Mouse (Mus musculus) heart, adult 2 months (tissue): ENCODE data around the gene Traf3ip1. TPM values are rescaled to one million over a fixed set of nuclear protein-coding genes. Genes with fewer than 3 reads are reported as not detected.
A peak's percentile ranks its signal among the peaks of the same experiment; 100 is the strongest.

Source experiments
- DNase-seq, 2 experiments: peaks; one replicate each; pipeline ENCODE4 v3.0.0; 2021
- H3K27ac ChIP-seq: fragments of 200-600 bp; 2 replicates; pipeline ENCODE4 v1.8.1; 2022
- H3K27me3 ChIP-seq: fragments of 200-500 bp; 2 replicates; pipeline ENCODE4 v1.6.1; 2012; ENCODE audit warnings: mild to moderate bottlenecking, low read length, inconsistent platforms, mixed read lengths; ENCODE audit not compliant: control insufficient read depth, insufficient read depth
- H3K36me3 ChIP-seq: fragments of 200-500 bp; 2 replicates; pipeline ENCODE4 v1.6.1; 2012; ENCODE audit warnings: low read length, inconsistent platforms; ENCODE audit not compliant: control insufficient read depth, insufficient read depth
- H3K4me1 ChIP-seq: fragments of 200-500 bp; 2 replicates; pipeline ENCODE4 v1.6.1; 2011; ENCODE audit warnings: low read length; ENCODE audit not compliant: control insufficient read depth, insufficient read depth
- H3K4me3 ChIP-seq: fragments of 200-600 bp; 2 replicates; pipeline ENCODE4 v1.8.1; 2022
- H3K79me2 ChIP-seq: fragments of 200-500 bp; replicated peaks from 2 replicates; pipeline ENCODE4 v1.6.1; 2012; ENCODE audit warnings: mild to moderate bottlenecking, inconsistent platforms, low read length, moderate library complexity, mixed read lengths; ENCODE audit not compliant: control insufficient read depth, insufficient read depth
- H3K9ac ChIP-seq: fragments of 200-500 bp; 2 replicates; pipeline ENCODE4 v1.6.1; 2012; ENCODE audit warnings: low read depth, mild to moderate bottlenecking, control low read depth, inconsistent platforms, low read length, mixed read lengths
- CTCF ChIP-seq: fragments of 200-600 bp; IDR thresholded peaks from 2 replicates; pipeline ENCODE4 v1.8.1; 2022; ENCODE audit warnings: antibody characterized with exemption, mild to moderate bottlenecking, moderate library complexity
- EP300 ChIP-seq: fragments of 200-500 bp; IDR thresholded peaks from 2 replicates; pipeline ENCODE4 v1.6.1; 2011; ENCODE audit warnings: low read depth, low read length, control low read depth; ENCODE audit not compliant: insufficient read depth
- POLR2A ChIP-seq: fragments of 200-500 bp; IDR thresholded peaks from 2 replicates; pipeline ENCODE4 v1.6.1; 2011; ENCODE audit warnings: mild to moderate bottlenecking, low read depth, low read length, control low read depth; ENCODE audit not compliant: insufficient read depth
- WGBS: fragments of 180-500 bp; shearing (Covaris S2); methylation state at CpG from one replicate; pipeline ENCODE4 v1.1.7; 2018; 5-methylcytosine and 5-hydroxymethylcytosine counted together
- intact Hi-C: fragments of 180-260 bp; cut with DNase I; formaldehyde crosslinking; loops from one replicate; pipeline ENCODE4 v1.15.1; 2025
- polyA plus RNA-seq: library from polyadenylated mRNA; depleted of rRNA; stranded (reverse); fragments of >200 nt; gene quantifications from 2 replicates; pipeline ENCODE4 v1.2.3, GENCODE M21; 2012; rRNA removed
- total RNA-seq, 2 experiments: library from RNA; stranded (reverse); gene quantifications; 2 replicates each; pipeline ENCODE4 v1.2.3; 2021

The Traf3ip1 gene
- total and polyA plus RNA-seq, 3 experiments = 5.0 to 5.1 (median 5.0) TPM

DNA sequence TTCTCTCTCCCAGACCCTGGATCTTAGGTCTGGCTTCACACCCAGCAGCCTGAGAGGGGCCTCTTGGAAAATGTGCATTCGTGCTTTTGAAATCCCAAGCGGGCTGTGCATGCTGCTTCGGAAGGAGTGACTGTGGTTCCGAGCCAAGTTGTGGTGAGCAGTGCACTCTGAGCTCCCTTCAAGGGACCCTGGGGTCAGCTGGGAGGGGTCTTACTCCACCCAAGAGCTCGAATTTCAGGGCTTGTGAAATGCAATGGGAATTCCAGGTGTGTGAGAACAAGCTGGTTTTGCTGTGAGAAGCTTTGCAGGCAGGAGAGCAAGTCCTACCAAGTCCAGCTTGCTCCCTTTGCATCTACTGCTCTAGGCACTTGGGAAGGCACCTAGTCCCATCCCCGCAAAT, 70.2 kb downstream of the Traf3ip1 start:
- TF ChIP-seq POLR2A = no peak
- TF ChIP-seq CTCF = no peak
- 0 out of 2 replicates have a peak, but pooled peaks cover 2% of the 10 kb centered on the region for H3K27me3 ChIP-seq
- WGBS = 46% methylated on average over 6 of the region's 6 CpGs
- intact Hi-C loops = loop anchor here (5.0 kb wide), 1 partner anchor 42 kb away; no protein-coding TSS in a partner anchor
- H3K36me3 ChIP-seq = no peaks in the 10 kb centered on the region
- no peaks in the 10 kb centered on the region for H3K4me1 ChIP-seq
- no peak overlapping the region for H3K27ac ChIP-seq
- no peaks in the 10 kb centered on the region for H3K79me2 ChIP-seq
- H3K9ac ChIP-seq = no peak overlapping the region
- no peak for DNase-seq
- no peak overlapping the region for H3K4me3 ChIP-seq

DNA sequence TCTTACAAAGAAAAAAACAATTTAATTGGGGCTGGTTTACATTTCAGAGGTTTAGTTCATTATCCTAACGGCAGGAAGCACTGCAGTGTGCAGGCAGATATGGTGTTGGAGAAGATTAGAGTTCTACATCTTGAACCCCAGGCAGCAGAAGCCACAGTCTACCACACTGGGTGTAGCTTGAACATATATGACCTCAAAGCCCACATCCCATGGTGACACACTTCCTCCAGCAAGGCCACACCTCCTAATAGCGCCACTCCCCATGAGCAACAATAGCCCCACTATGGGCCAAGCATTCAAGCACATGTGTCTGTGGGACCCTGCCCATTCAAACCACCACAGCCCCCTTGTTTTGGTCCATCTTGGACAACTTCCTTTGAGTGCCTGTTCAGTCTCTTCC, 72.8 kb downstream of the Traf3ip1 start:
- no peak for DNase-seq
- intact Hi-C loops = no loop called here

DNA sequence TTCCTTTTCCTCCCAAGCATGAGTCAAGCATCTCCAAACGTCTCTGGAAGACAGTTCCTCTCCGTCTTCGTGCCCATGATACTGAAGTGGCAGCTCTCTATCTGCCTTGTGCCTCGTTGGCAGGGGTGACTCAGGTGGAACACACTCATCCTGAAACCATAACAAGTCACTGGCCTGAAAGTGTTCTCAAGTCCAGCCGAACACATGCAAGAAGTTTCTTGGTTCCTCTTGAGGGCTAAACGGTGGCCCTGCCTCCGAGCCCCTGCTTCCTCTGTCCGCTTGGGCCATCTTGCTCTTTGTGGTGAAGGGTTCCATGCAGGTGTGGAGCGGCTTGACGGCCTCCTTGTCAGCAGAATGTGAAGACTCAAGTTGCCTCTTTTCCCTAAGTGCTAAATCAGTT, 78.0 kb downstream of the Traf3ip1 start:
- no peak for TF ChIP-seq CTCF
- TF ChIP-seq EP300 = no peak
- no peak for TF ChIP-seq POLR2A

More for the DNA sequence above, 72.8 kb downstream of the Traf3ip1 start:
- no peaks in the 10 kb centered on the region for H3K79me2 ChIP-seq
- H3K4me3 ChIP-seq = no peak overlapping the region
- H3K27ac ChIP-seq = no peak overlapping the region
- no peak overlapping the region for H3K9ac ChIP-seq
- 72% methylated on average over 2 of the region's 2 CpGs for WGBS
- no peaks in the 10 kb centered on the region for H3K36me3 ChIP-seq
- H3K4me1 ChIP-seq = no peaks in the 10 kb centered on the region
- TF ChIP-seq POLR2A (no peak), EP300 (no peak), CTCF (no peak)
- H3K27me3 ChIP-seq = 0 out of 2 replicates have a peak, but pooled peaks cover 2% of the 10 kb centered on the region

DNA sequence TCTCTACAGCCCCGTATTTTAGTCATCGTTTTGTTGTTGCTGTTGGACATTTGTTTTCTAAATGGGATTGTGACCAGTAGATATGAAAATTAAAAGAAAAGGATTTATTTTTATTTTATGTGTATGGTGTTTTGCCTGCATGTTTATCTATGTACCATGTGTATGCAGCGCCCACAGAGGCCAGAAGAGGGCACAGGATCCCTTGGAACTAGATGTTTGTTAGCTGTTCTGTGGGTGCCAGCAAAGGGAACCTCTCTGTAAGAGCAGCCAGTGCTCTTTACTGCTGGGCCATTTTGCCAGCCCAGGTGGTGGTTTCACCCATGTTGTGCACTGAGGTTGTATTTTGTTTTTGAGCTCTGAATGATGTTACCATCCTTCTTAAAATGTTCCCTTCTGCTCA, 79.8 kb downstream of the Traf3ip1 start:
- no peaks in the 10 kb centered on the region for H3K36me3 ChIP-seq
- WGBS = 60% methylated on average over 3 of the region's 3 CpGs
- H3K9ac ChIP-seq = no peak overlapping the region
- TF ChIP-seq POLR2A = no peak
- TF ChIP-seq CTCF = peak; percentile 76
- no peak for TF ChIP-seq EP300
- H3K79me2 ChIP-seq = no peaks in the 10 kb centered on the region
- intact Hi-C loops = loop anchor here (2.0 to 5.0 kb wide), 2 partner anchors 183 to 301 kb away; no protein-coding TSS in a partner anchor
- 0 out of 2 replicates have a peak, but pooled peaks cover 1% of the 10 kb centered on the region for H3K27me3 ChIP-seq
- no peak overlapping the region for H3K27ac ChIP-seq
- peak in 1 of 2 experiments; percentile 37 for DNase-seq
- no peak overlapping the region for H3K4me3 ChIP-seq
- no peaks in the 10 kb centered on the region for H3K4me1 ChIP-seq

More for the DNA sequence above, 78.0 kb downstream of the Traf3ip1 start:
- 69% methylated on average over 10 of the region's 10 CpGs for WGBS
- no peaks in the 10 kb centered on the region for H3K36me3 ChIP-seq
- intact Hi-C loops = loop anchor here (5.0 kb wide), 1 partner anchor 185 kb away; no protein-coding TSS in a partner anchor
- no peak overlapping the region for H3K4me3 ChIP-seq
- H3K27ac ChIP-seq = no peak overlapping the region
- H3K79me2 ChIP-seq = no peaks in the 10 kb centered on the region
- no peaks in the 10 kb centered on the region for H3K4me1 ChIP-seq
- H3K9ac ChIP-seq = no peak overlapping the region
- no peak for DNase-seq
- H3K27me3 ChIP-seq = 0 out of 2 replicates have a peak, but pooled peaks cover 2% of the 10 kb centered on the region

DNA sequence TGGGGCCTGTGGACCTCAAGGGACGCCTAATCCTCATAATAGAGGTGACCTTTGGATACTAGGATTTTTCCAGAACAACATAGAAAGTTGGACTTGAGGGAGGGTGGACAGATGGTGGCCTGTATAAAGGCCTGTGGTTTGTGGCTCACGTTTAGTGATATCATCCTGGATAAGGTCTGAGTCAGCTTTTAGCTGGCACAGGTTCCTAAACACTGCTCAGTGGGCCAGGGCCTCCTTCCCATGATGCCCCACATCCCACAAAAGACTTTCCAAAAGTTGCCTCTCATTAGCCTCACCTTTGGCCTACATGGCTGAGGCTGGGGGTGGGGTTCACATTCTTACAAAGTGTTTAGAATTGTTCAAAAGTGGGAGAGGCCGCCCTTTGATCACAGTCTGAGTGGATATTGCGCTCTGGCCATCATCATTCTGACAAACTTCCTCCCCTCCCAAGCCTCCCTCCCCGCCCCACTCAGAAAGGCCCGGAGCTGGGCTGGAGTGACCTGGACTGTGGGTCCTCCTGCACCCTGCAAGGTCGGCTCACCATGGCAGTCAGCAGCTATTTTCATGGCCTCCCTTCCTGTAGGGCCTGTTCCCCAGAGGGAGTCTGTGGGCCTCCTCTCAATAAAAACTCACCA, 83.6 kb downstream of the Traf3ip1 start:
- DNase-seq = no peak
- Histone ChIP-seq H3K79me2 (no peaks in the 10 kb centered on the region), H3K4me3 (no peak overlapping the region), H3K4me1 (no peaks in the 10 kb centered on the region), H3K36me3 (no peaks in the 10 kb centered on the region), H3K9ac (no peak overlapping the region), H3K27me3 (no peaks in the 10 kb centered on the region), H3K27ac (no peak overlapping the region)
- TF ChIP-seq EP300 (no peak), CTCF (no peak), POLR2A (no peak)
- intact Hi-C loops = no loop called here
- 42% methylated on average over 7 of the region's 7 CpGs for WGBS

Other genes with a start within 250 kb of the Traf3ip1 start
- gene Ube2f, start 244.3 kb upstream of the Traf3ip1 start, total RNA-seq = 10 to 100 TPM; 43.1 to 48.1 TPM
- gene Ube2f, start 244.3 kb upstream of the Traf3ip1 start, polyA plus RNA-seq = 39.4 and 62.5 TPM in 2 replicates
- 10 to 100 TPM; 17.0 to 19.2 TPM for gene Scly, start 196.3 kb upstream of the Traf3ip1 start, total RNA-seq
- gene Scly, start 196.3 kb upstream of the Traf3ip1 start, polyA plus RNA-seq = 14.4 and 18.3 TPM in 2 replicates
- not detected for gene Espnl, start 172.6 kb upstream of the Traf3ip1 start, total RNA-seq
- gene Espnl, start 172.6 kb upstream of the Traf3ip1 start, polyA plus RNA-seq = 0.06 TPM in 2 replicates
- 10 to 100 TPM; 34.7 to 46.0 TPM for gene Klhl30, start 143.6 kb upstream of the Traf3ip1 start, total RNA-seq
- 59.8 and 72.0 TPM in 2 replicates for gene Klhl30, start 143.6 kb upstream of the Traf3ip1 start, polyA plus RNA-seq
- under 1 TPM in 1 of 2 experiments, not detected in 1; 0.09 TPM for gene Erfe, start 128.2 kb upstream of the Traf3ip1 start, total RNA-seq
- gene Erfe, start 128.2 kb upstream of the Traf3ip1 start, polyA plus RNA-seq = 0.29 TPM in 2 replicates
- gene Ilkap, start 95.8 kb upstream of the Traf3ip1 start, total RNA-seq = 10 to 100 TPM; 47.3 to 49.0 TPM
- 36.6 and 43.6 TPM in 2 replicates for gene Ilkap, start 95.8 kb upstream of the Traf3ip1 start, polyA plus RNA-seq
- gene Hes6, start 80.6 kb upstream of the Traf3ip1 start, total RNA-seq = 10 to 100 TPM; 17.4 to 18.2 TPM
- 23.6 and 25.8 TPM in 2 replicates for gene Hes6, start 80.6 kb upstream of the Traf3ip1 start, polyA plus RNA-seq
- gene Per2, start 35.3 kb upstream of the Traf3ip1 start, total RNA-seq = 10 to 100 TPM in 1 of 2 experiments, 1 to 10 TPM in 1; 3.8 to 13.8 TPM
- 5.3 and 6.3 TPM in 2 replicates for gene Per2, start 35.3 kb upstream of the Traf3ip1 start, polyA plus RNA-seq
- 10 to 100 TPM; 17.9 to 19.4 TPM for gene Asb1, start 45.9 kb downstream of the Traf3ip1 start, total RNA-seq
- gene Asb1, start 45.9 kb downstream of the Traf3ip1 start, polyA plus RNA-seq = 8.1 and 13.1 TPM in 2 replicates